Mouse (Mus musculus): ENCODE measurements around the gene Opcml.

DNA sequence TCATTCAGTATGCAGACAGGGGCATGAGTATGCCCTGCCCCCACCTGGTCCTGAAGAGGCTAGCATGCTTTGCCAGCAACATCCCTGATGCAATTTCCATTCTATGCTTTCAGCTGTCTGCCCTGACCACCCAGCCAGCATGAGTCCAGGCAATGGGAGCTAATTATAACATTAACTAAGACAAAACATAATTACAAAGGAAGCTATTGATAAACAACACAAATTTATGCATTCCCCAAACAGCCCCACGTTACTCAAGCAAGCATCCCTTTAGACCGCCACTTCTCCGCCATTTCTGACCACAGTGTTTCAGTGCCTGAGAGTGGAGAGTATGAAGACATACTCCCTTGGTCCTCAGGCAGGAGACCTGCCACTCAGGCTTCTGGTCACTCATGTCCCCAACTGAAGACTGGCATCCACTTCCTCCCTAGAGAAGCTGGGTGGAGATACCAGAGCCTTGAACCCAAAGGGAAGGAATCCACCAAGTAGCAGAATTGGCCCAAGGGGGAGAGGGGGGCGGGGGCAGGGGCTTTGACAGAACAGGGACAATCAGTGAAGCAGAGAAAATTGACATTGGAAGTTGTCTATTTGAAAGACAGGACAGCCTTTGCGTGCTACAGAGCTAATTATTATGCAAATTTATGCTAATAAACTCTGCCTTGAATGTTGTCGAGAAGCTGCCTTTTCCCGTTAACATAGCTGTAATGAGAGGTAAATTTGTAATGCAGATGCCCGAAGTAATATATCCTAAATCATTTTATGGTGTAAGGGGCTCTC lies 464.7 kb downstream of the Opcml start:
- no peak for TF ChIP-seq POLR2A (IDR thresholded peaks at IDR 0.05; ENCODE audit: low read depth, low read length)
- TF ChIP-seq CTCF (IDR thresholded peaks at IDR 0.05; ENCODE audit: extremely low read depth, insufficient read length, insufficient replicate concordance, low read depth, low read length): no peak

Measured in small intestine, adult 2 months (tissue).